Mouse (Mus musculus) ES-E14 (cell line): ENCODE measurements around the gene Otud7a.

Source experiments
- CHD2 ChIP-seq: IDR thresholded peaks from 2 replicates; pipeline ENCODE4 v1.6.1; 2014; ENCODE audit warnings: mild to moderate bottlenecking, low read depth, low read length, inconsistent platforms
- HCFC1 ChIP-seq: IDR thresholded peaks from 2 replicates; pipeline ENCODE4 v1.6.1; 2012; ENCODE audit warnings: low read length, inconsistent platforms, borderline replicate concordance; ENCODE audit not compliant: insufficient read depth
- MAFK ChIP-seq: IDR thresholded peaks from 2 replicates; pipeline ENCODE4 v1.6.1; 2014; ENCODE audit warnings: mild to moderate bottlenecking, low read depth, low read length, inconsistent platforms; ENCODE audit not compliant: insufficient read depth
- ZC3H11A ChIP-seq: IDR thresholded peaks from 2 replicates; pipeline ENCODE4 v1.6.1; 2012; ENCODE audit warnings: low read depth, mild to moderate bottlenecking, inconsistent platforms, low read length, borderline replicate concordance
- ZNF384 ChIP-seq: IDR thresholded peaks from 2 replicates; pipeline ENCODE4 v1.6.1; 2012; ENCODE audit warnings: low read depth, low read length, inconsistent platforms

DNA sequence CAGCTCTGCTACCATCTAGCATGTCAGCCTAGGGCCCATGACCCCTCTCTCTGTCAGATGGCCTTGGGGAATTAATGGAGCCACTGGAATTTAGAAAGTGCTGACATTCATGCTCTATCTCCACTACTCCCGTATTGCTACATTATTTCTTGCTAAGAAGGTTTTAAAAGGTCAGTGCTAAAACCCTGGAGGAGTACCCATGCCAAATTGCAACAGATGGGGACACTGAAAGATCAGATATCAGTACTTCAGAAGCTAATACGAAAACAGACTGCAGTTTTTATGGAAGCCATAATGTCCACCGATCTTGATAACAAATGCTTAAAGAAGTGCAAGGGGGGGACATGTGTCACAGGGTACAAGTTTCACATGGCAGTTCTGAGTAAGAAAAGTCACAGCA lies 147.5 kb downstream of the Otud7a start:
- no peak for TF ChIP-seq CHD2
- TF ChIP-seq ZC3H11A: no peak
- no peak for TF ChIP-seq MAFK
- TF ChIP-seq ZNF384: no peak
- no peak for TF ChIP-seq HCFC1
